Mouse (Mus musculus) embryo, embryonic 9.5 days (tissue): Measurements from ENCODE around the gene Draxin.
"Not testable (repeated sequence)": the region's sequence is repeated elsewhere in the genome, so short reads cannot be mapped to it uniquely, and the experiment has no call there.

Source experiments
- DNase-seq: peaks from one replicate; pipeline ENCODE4 v3.0.0-alpha.2; 2017; ENCODE audit errors: extremely low spot score

The Draxin gene

GRCm38 (mm10) chr4:148151267-148152168 is 21.0 kb upstream of the Draxin start, which contains the start of gene Fbxo6:
Gene Fbxo6, minus strand, starts transcription at chr4:148152140.
- peak; percentile 88 for DNase-seq

GRCm38 (mm10) chr4:148150953-148151266 is 20.4 kb upstream of the Draxin start:
- DNase-seq: no peak

GRCm38 (mm10) chr4:148150242-148150641 is 19.7 kb upstream of the Draxin start:
- no peak for DNase-seq

DNA sequence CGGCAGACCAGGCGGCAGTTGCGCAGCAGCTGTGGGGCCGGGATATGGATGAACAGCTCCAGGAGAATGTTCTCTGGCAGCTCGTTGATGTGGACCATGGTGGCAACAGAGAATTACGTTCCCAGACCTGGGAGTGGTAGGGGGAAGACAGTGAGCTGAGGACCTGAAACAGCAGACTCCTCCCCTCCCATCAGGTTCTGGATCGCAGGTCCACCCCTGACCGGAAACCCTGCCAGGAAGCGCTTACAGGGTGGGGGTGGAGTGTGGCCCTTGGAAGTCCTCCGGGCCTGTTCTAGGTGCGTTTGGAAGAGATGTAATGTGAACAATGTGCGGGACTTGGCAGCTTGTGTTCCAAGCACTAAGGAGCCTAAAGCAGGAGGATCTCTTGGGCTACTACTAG is 19.0 kb upstream of the Draxin start:
- no peak for DNase-seq

DNA sequence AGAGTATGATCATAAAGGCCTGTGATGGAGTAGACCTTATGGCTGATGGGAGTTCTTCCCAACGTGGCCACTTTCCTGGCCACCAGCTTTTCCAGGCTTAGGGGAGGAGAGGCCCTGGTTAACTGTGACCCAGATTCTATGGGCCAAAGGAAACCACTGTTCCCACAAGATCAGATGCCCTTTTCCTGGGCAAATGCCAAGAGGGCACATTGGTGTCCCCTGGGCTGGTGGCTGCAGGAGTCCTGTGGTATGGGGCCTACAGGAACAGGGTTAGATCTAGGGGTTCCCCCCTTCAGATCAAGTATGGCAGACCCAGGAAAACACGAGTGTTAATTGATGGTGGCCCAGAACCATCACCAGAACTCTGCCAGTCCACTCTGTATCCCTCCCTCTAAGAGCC is 17.2 kb upstream of the Draxin start:
- no peak for DNase-seq

GRCm38 (mm10) chr4:148143721-148144120 is 13.2 kb upstream of the Draxin start:
- no peak for DNase-seq

- DNase-seq: peak; percentile 97
These were observed 9.9 kb upstream of the Draxin start for GRCm38 (mm10) chr4:148140098-148141011.

DNA sequence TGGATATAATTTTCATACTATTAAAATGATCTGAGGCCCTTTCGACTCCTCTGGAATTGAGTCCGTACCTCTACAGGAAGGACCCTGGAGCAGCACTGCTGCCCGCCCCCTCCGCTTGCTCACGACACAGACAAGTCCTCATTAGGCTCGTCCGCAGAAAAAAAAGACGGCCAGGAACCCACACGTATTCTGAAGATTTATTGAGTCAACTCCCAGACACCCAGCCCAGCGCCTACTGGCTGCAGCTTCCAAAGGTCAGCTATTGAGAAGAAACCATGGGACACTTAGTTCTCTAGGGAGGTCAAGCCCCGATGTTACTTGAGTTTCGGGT is 9.2 kb upstream of the Draxin start:
- DNase-seq: no peak

DNA sequence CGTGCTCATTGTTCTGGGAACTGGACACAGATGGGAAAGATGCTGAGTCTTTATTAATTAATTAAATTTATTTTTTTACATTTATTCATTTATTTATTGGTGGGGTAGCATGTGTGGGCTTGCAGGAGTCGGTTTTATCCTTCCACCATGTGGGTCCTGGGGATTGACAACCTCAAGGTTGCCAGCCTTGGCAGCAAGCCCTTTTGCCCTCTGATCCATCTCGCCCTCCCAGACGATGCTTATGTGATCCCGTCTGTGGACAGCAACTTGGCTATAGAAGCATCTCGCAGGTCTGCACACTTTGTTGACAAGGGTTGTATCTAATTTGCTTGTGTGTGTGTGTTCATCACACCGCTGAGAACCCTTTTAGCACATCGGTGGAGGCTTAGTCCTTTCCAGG is 7.0 kb upstream of the Draxin start:
- no peak for DNase-seq

DNA sequence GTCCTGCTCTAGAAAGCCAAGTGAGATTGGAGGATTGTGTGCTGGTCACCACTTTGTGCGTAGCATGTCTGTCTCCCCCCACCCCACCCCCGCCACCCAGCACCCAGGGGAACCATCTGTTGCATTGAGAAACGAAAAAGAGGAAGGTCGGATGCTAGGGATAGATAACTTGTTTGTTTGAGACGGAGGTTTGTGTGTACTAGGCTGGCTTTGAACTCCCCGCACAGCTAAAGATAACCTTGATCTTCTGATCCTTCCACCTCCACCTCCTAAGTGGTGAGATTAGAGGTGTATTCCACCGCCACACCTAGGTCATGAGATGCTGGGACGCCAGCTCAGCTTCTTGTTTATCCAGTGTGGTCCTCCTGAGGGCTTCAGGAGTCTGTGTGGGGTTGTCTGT is 4.5 kb upstream of the Draxin start:
- no peak for DNase-seq

- peak; percentile 84 for DNase-seq
These were observed 1.1 kb upstream of the Draxin start for GRCm38 (mm10) chr4:148131497-148132081.

DNA sequence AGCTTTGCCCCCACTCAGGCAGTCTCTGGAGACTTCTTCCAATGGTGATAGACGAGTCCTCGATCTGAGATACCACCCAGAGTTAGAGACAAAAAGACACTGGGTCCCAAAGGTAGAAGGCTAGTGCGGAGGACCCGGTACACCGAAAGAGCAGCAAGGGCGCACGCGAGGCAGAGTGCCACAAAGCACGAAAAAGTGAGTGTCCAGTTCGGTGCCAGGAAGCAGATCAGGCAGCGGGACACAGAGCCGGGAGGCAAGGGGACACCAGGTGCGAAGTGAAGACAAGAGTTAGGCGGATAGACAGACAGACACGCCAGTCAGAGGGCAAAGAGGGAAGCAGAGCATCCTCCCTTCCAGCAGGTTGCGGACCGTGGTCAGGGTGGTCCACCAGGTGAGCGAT is 365 bp downstream of the Draxin start, which contains the start of gene Mad2l2:
Gene Mad2l2 (plus strand): TSS at position 252 of the 400 bp plus-strand sequence.
- DNase-seq: no peak

GRCm38 (mm10) chr4:148128672-148129071 is 1.8 kb downstream of the Draxin start:
- DNase-seq: no peak

- no peak for DNase-seq
These were observed 2.3 kb downstream of the Draxin start for GRCm38 (mm10) chr4:148128241-148128640.

DNA sequence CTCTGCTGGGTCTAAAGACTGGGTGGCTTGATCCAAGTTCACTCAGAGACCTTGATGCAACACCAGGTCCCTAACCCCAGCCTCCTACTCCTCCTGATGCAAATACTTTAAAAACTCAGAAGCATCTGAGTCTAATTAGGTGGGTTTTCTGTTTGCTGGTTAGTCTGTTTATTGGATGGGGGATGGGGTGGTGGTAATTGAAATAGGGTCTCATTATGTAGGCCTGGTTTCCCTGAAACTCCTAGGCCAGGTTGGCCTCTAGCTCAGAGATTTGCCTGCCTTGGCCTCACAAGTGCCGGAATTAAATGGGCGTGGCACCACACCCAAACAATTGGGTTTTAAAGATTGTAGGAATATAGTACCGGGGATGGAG is 7.8 kb downstream of the Draxin start:
- no peak for DNase-seq

DNA sequence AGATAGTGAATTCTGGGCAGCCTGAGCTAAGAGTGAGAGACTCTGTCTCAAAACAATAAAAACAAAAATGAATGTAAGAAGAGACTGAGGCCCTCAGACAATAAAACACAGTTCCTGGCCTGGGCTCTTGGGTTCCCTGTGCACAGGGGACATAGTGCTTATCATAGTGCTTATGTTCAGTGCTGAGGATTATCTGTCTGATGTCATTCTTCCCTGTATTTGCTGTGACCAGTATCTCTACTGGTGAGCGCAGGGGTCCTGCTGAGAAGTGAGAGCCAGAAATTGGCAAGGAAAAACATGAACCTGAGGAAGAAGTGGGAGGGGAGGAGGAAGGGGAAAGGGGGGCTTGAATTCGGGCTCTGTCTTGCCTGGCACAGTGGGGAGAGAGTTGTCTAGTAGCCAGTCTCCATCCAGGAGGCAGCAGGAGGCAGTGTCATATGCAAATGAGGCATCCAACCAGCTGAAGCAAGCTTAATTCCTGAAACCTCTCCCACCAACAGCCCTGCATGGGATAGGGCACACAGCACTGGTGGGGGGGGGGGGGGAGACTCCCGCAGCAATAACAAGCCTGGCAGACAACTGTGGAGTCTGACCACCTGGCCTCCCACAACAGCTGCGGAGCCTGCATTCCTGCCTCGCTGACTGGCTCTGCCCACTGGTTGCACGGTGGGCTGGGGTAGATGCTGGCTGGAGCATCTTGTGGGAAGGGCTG is 8.4 kb downstream of the Draxin start:
- DNase-seq: peak; percentile 25

DNA sequence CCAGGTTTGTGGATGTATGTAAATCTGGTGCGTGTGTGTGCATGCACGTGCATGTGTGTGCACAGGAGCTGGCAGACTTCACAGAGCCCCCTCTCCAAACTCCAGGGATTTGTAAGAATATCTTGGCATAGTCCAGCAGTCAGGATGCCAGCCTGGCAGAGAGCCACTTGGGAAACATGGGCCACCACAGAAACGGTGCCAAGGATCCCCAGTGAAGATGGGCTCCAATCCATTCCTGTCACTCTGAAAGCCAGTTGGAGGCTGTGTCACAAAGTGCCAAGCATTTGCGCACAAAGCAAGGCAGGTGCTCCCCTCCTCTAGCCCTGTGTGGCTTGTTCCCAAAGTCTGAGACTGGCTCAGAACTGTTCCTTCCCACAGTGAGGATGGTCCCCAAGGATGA is 9.1 kb downstream of the Draxin start:
- no peak for DNase-seq

DNA sequence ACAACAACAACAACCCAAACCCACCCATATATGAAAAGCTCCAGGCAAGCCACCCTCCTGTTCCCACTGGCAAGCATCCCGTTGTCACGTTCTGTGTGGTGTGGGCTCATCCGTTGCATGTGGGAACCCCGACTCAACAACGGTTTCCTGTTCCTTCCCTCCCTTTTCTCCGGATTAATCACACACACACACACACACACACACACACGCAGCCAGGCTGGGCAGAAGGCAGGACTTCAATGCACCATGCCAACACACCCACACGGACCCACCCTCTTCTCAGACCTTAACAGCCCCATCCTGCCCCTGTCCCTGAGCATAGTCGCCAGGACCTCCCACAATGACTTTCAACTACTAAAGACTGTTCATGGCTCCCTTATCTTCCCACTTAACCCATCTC is 9.9 kb downstream of the Draxin start:
- DNase-seq: no peak

- not testable (repeated sequence) for DNase-seq
These were observed 10.9 kb downstream of the Draxin start for GRCm38 (mm10) chr4:148119578-148119977.

GRCm38 (mm10) chr4:148117392-148117791 is 13.1 kb downstream of the Draxin start:
- no peak for DNase-seq

GRCm38 (mm10) chr4:148116657-148117056 is 13.8 kb downstream of the Draxin start:
- DNase-seq: no peak

- peak; percentile 62 for DNase-seq
These were observed 15.0 kb downstream of the Draxin start for GRCm38 (mm10) chr4:148115467-148115866.
